Mouse (Mus musculus) heart, postnatal 0 days (tissue): Measurements from ENCODE around the gene Tenm3. TPM values are rescaled to one million over a fixed set of nuclear protein-coding genes. Genes with fewer than 3 reads are reported as not detected.
A peak's percentile ranks its signal among the peaks of the same experiment; 100 is the strongest.

Experiments
- ATAC-seq: fragments of 200-750 bp; cut with Nextera tagmentation; 2 replicates; pipeline ENCODE4 v1.8.0; 2017; ENCODE audit warnings: low read depth, moderate number of reproducible peaks, moderate library complexity; ENCODE audit not compliant: insufficient read depth
- DNase-seq: peaks from one replicate; pipeline ENCODE4 v3.0.0-alpha.2; 2016; ENCODE audit warnings: low spot score
- H3K27ac ChIP-seq: fragments of 300-500 bp; sonication (generic); 2 replicates; pipeline ENCODE4 v1.5.1; 2014; ENCODE audit warnings: low read depth, mild to moderate bottlenecking
- H3K27me3 ChIP-seq: fragments of 300-500 bp; sonication (generic); 2 replicates; pipeline ENCODE4 v1.6.1; 2014; ENCODE audit warnings: low read length, mixed read lengths; ENCODE audit not compliant: control insufficient read depth, insufficient read depth
- H3K36me3 ChIP-seq: fragments of 300-500 bp; sonication (generic); replicated peaks from 2 replicates; pipeline ENCODE4 v1.6.1; 2014; ENCODE audit warnings: low read length, mixed read lengths; ENCODE audit not compliant: control insufficient read depth, insufficient read depth
- H3K4me1 ChIP-seq: fragments of 300-500 bp; sonication (generic); 2 replicates; pipeline ENCODE4 v1.6.1; 2014; ENCODE audit warnings: antibody characterized with exemption; ENCODE audit not compliant: control insufficient read depth, insufficient read depth
- H3K4me2 ChIP-seq: fragments of 300-500 bp; sonication (generic); 2 replicates; pipeline ENCODE4 v1.6.1; 2014; ENCODE audit warnings: low read depth, mild to moderate bottlenecking, low read length, moderate library complexity
- H3K4me3 ChIP-seq: fragments of 300-500 bp; sonication (generic); 2 replicates; pipeline ENCODE4 v1.5.1; 2014; ENCODE audit warnings: low read depth, low read length
- H3K9ac ChIP-seq: fragments of 300-500 bp; sonication (generic); replicated peaks from 2 replicates; pipeline ENCODE4 v1.6.1; 2014; ENCODE audit warnings: low read depth, low read length, mixed read lengths
- H3K9me3 ChIP-seq: fragments of 300-500 bp; sonication (generic); replicated peaks from 2 replicates; pipeline ENCODE4 v1.6.1; 2016; ENCODE audit warnings: low read length; ENCODE audit not compliant: control insufficient read depth
- CTCF ChIP-seq: IDR thresholded peaks from 2 replicates; pipeline ENCODE4 v1.5.1; 2016; ENCODE audit warnings: antibody characterized with exemption, control low read depth, low read depth
- EP300 ChIP-seq: IDR thresholded peaks from 2 replicates; pipeline ENCODE4 v1.6.1; 2016; ENCODE audit warnings: antibody characterized with exemption, low read depth
- WGBS: fragments of 180-500 bp; shearing (Covaris S2); extraction: QIAGEN DNeasy Blood & Tissue Kit; methylation state at CpG from one replicate; pipeline ENCODE4 v1.1.7; 2014; 5-methylcytosine and 5-hydroxymethylcytosine counted together
- polyA plus RNA-seq: library from polyadenylated mRNA; unstranded; fragments of >200 nt; fragmentation: Nextera tagmentation; extraction: Ambion mirVana; gene quantifications from 2 replicates; pipeline ENCODE4 v1.2.1, GENCODE M21; 2015
- total RNA-seq: library from RNA; depleted of rRNA; stranded (reverse); fragments of >200 nt; gene quantifications from 2 replicates; pipeline ENCODE4 v1.2.3, GENCODE M21; 2014; ENCODE audit warnings: low replicate concordance

The Tenm3 gene
- total and polyA plus RNA-seq, 2 experiments from 2014 or later, result 1.6 to 17.2 TPM

GRCm38 (mm10) chr8:48819962-48820361 is 23.8 kb downstream of the Tenm3 start:
- no peaks in the 10 kb centered on the region for H3K4me1 ChIP-seq
- no peaks in the 10 kb centered on the region for H3K9me3 ChIP-seq
- TF ChIP-seq CTCF (no peak), EP300 (no peak)
- ATAC-seq (no peak), DNase-seq (no peak)
- WGBS, result 63% methylated on average over 6 of the region's 6 CpGs
- H3K4me3 ChIP-seq, result no peak overlapping the region
- no peaks in the 10 kb centered on the region for H3K27me3 ChIP-seq
- no peak overlapping the region for H3K4me2 ChIP-seq
- H3K27ac ChIP-seq, result no peak overlapping the region
- H3K36me3 ChIP-seq, result no peaks in the 10 kb centered on the region
- H3K9ac ChIP-seq, result no peak overlapping the region

- H3K27me3 ChIP-seq, result no peaks in the 10 kb centered on the region
- DNase-seq (no peak), ATAC-seq (no peak)
- H3K4me3 ChIP-seq, result no peak overlapping the region
- H3K4me2 ChIP-seq, result no peak overlapping the region
- no peaks in the 10 kb centered on the region for H3K9me3 ChIP-seq
- TF ChIP-seq EP300 (no peak), CTCF (no peak)
- WGBS, result 67% methylated on average over 5 of the region's 5 CpGs
- no peak overlapping the region for H3K9ac ChIP-seq
- no peaks in the 10 kb centered on the region for H3K4me1 ChIP-seq
- H3K36me3 ChIP-seq, result no peaks in the 10 kb centered on the region
- H3K27ac ChIP-seq, result no peak overlapping the region
These were observed 24.4 kb downstream of the Tenm3 start for GRCm38 (mm10) chr8:48819348-48819747.

DNA sequence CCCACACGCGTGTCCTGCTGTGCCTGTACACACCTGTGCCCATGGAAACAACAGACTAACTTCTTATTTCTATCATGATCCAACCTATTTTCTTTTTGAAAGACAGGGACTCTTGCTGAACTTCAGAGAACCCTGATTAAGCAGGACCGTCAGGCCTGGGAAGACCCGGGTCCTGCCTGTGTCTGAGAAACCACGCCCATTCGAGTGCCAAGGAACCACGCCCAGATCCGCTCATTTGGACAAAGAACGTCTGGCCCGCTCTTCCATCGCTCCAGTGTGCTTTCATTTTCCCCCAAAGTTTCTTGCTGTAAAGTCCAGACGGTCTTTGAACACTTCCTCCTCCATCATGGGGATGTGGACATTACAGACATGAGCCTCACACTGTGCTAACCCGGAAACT is 26.8 kb downstream of the Tenm3 start:
- Histone ChIP-seq H3K27me3 (no peaks in the 10 kb centered on the region), H3K9ac (no peak overlapping the region), H3K27ac (no peak overlapping the region), H3K4me2 (peak overlapping the region; percentile 42), H3K9me3 (no peaks in the 10 kb centered on the region), H3K4me1 (no peaks in the 10 kb centered on the region), H3K36me3 (no peaks in the 10 kb centered on the region), H3K4me3 (peak overlapping the region; percentile 15; the same call in 1 of the 2 replicates)
- DNase-seq (no peak), ATAC-seq (no peak)
- WGBS, result 56% methylated on average over 13 of the region's 13 CpGs
- TF ChIP-seq CTCF, result no peak
- no peak for TF ChIP-seq EP300

DNA sequence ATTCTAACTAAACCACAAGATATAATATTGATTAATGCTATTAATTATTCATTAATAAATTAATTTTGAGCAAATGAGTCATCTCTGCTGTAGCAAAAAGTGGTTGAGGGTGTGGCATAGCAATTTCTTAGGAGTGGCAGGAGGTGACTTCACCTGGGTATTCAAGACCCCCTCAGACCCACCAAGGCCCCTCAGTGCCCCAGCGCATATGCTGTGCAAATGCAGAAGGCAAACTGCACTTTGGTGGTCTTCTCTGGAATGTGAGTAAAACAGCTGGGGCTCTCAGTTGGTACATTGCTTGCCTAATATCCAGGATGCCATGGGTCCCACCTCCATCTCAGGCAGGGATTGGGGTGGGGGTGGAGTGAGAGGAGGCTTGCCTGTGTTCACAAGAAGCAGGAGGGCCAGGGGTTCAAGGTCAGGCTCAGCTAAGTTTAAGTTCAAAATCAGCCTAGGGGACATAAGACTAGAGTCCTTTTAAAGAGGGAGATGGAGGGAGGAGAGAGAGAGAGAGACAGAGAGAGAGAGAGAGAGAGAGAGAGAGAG is 31.5 kb downstream of the Tenm3 start:
- no peaks in the 10 kb centered on the region for H3K4me1 ChIP-seq
- no peak overlapping the region for H3K4me2 ChIP-seq
- H3K36me3 ChIP-seq, result no peaks in the 10 kb centered on the region
- TF ChIP-seq EP300, result no peak
- TF ChIP-seq CTCF, result no peak
- no peak overlapping the region for H3K27ac ChIP-seq
- no peak overlapping the region for H3K9ac ChIP-seq
- ATAC-seq (no peak), DNase-seq (no peak)
- H3K9me3 ChIP-seq, result no peaks in the 10 kb centered on the region
- H3K27me3 ChIP-seq, result no peaks in the 10 kb centered on the region
- WGBS, result 100% methylated on average over 1 of the region's 1 CpGs
- H3K4me3 ChIP-seq, result no peak overlapping the region

DNA sequence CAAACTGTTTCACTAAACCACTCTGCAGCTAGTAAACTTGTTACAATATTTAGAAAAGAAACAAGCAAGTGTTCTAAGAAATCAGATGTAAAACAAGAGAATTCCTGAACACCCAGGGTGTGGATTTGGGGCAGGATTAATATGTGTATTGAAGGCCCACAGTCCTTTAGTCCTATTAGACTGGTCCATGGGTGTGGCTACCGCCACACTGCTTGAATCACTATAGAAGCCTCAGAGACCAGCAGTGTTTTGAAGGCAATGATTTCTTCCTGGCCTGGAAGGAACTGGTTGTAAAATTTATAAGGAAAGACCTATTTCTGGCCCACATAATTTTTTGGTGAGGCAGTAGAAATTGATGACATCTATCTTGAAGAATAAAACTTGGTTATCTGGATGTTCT is 33.1 kb downstream of the Tenm3 start:
- 84% methylated on average over 1 of the region's 1 CpGs for WGBS
- DNase-seq (no peak), ATAC-seq (no peak)
- H3K4me2 ChIP-seq, result no peak overlapping the region
- H3K9ac ChIP-seq, result no peak overlapping the region
- no peak overlapping the region for H3K4me3 ChIP-seq
- no peak for TF ChIP-seq CTCF
- TF ChIP-seq EP300, result no peak
- H3K27me3 ChIP-seq, result no peaks in the 10 kb centered on the region
- no peak overlapping the region for H3K27ac ChIP-seq
- no peaks in the 10 kb centered on the region for H3K36me3 ChIP-seq
- no peaks in the 10 kb centered on the region for H3K9me3 ChIP-seq
- no peaks in the 10 kb centered on the region for H3K4me1 ChIP-seq

DNA sequence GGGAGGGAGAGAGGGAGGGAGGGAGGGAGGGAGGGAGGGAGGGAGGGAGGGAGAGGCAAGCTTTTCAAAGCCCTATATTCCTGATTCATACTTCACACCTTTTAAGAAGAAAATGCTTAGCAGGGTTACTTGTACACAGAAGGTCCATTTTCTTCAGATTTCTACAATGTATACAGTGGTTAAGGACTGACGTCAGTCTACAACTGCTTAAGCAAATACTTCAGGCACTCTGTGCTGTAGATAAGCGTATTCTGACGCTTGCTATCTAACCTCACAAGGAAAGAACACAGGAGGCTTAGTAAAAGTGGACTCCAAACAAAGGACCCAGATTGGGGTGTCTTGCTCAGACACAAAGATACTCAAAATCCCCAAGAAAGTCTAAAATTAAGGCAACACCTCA is 34.6 kb downstream of the Tenm3 start:
- Histone ChIP-seq H3K27me3 (no peaks in the 10 kb centered on the region), H3K4me1 (no peaks in the 10 kb centered on the region), H3K9ac (no peak overlapping the region), H3K27ac (no peak overlapping the region), H3K4me3 (no peak overlapping the region), H3K4me2 (no peak overlapping the region), H3K9me3 (no peaks in the 10 kb centered on the region), H3K36me3 (no peaks in the 10 kb centered on the region)
- WGBS, result 18% methylated on average over 3 of the region's 3 CpGs
- no peak for DNase-seq
- ATAC-seq, result no peak
- no peak for TF ChIP-seq EP300
- no peak for TF ChIP-seq CTCF
